Mouse (Mus musculus) limb, embryonic 14.5 days (tissue): Measurements from ENCODE around the gene Minpp1. TPM values are rescaled to one million over a fixed set of nuclear protein-coding genes. Genes with fewer than 3 reads are reported as not detected.
A peak's percentile ranks its signal among the peaks of the same experiment; 100 is the strongest.

ENCODE experiments used
- ATAC-seq: fragments of 200-750 bp; cut with Nextera tagmentation; 2 replicates; pipeline ENCODE4 v1.8.0; 2017; ENCODE audit warnings: low read depth, moderate number of reproducible peaks, moderate TSS enrichment; ENCODE audit not compliant: low FRiP score
- DNase-seq: peaks from one replicate; pipeline ENCODE4 v3.0.0-alpha.2; 2015; ENCODE audit warnings: low spot score
- H3K27ac ChIP-seq: fragments of 300-500 bp; sonication (generic); replicated peaks from 2 replicates; pipeline ENCODE4 v1.5.1; 2014; ENCODE audit warnings: low read depth, mild to moderate bottlenecking, low read length, moderate library complexity, mixed read lengths
- H3K27me3 ChIP-seq: fragments of 300-500 bp; sonication (generic); 2 replicates; pipeline ENCODE4 v1.6.1; 2014; ENCODE audit warnings: low read length, mixed read lengths; ENCODE audit not compliant: control insufficient read depth, insufficient read depth
- H3K36me3 ChIP-seq: fragments of 300-500 bp; sonication (generic); 2 replicates; pipeline ENCODE4 v1.6.1; 2014; ENCODE audit warnings: mild to moderate bottlenecking, low read length, moderate library complexity, mixed read lengths; ENCODE audit not compliant: control insufficient read depth, insufficient read depth
- H3K4me1 ChIP-seq: fragments of 300-500 bp; sonication (generic); 2 replicates; pipeline ENCODE4 v1.6.1; 2014; ENCODE audit warnings: antibody characterized with exemption, low read length, mixed read lengths; ENCODE audit not compliant: control insufficient read depth, insufficient read depth
- H3K4me2 ChIP-seq: fragments of 300-500 bp; sonication (generic); replicated peaks from 2 replicates; pipeline ENCODE4 v1.6.1; 2014; ENCODE audit warnings: low read depth, mild to moderate bottlenecking, low read length, moderate library complexity; ENCODE audit not compliant: severe bottlenecking
- H3K4me3 ChIP-seq: fragments of 300-500 bp; sonication (generic); replicated peaks from 2 replicates; pipeline ENCODE4 v1.5.1; 2014; ENCODE audit warnings: low read length
- H3K9ac ChIP-seq: fragments of 300-500 bp; sonication (generic); 2 replicates; pipeline ENCODE4 v1.6.1; 2014; ENCODE audit warnings: mild to moderate bottlenecking, low read depth, low read length, moderate library complexity; ENCODE audit not compliant: severe bottlenecking
- H3K9me3 ChIP-seq: fragments of 300-500 bp; sonication (generic); 2 replicates; pipeline ENCODE4 v1.6.1; 2016; ENCODE audit warnings: low read length; ENCODE audit not compliant: control insufficient read depth
- POLR2A ChIP-seq: fragments of 200-500 bp; IDR thresholded peaks from 2 replicates; pipeline ENCODE4 v1.8.0; 2012; ENCODE audit warnings: inconsistent platforms, mild to moderate bottlenecking, moderate library complexity, borderline replicate concordance; ENCODE audit not compliant: insufficient read depth, insufficient read length; ENCODE audit errors: extremely low read depth
- WGBS: fragments of 180-500 bp; shearing (Covaris S2); extraction: QIAGEN DNeasy Blood & Tissue Kit; methylation state at CpG from one replicate; pipeline ENCODE4 v1.1.7; 2014; 5-methylcytosine and 5-hydroxymethylcytosine counted together
- polyA plus RNA-seq, 2 experiments: library from polyadenylated mRNA; depleted of rRNA in 1 of 2; stranded (reverse) in 1 of 2; unstranded in 1 of 2; fragments of >200 nt; fragmentation: Nextera tagmentation in 1 of 2; extraction: Ambion mirVana in 1 of 2; gene quantifications; 2 replicates each; pipeline versions ENCODE4 v1.2.1 to v1.2.3; 2012 to 2014

The Minpp1 gene
- polyA plus RNA-seq, 2 experiments: 40.8 to 64.8 TPM

DNA sequence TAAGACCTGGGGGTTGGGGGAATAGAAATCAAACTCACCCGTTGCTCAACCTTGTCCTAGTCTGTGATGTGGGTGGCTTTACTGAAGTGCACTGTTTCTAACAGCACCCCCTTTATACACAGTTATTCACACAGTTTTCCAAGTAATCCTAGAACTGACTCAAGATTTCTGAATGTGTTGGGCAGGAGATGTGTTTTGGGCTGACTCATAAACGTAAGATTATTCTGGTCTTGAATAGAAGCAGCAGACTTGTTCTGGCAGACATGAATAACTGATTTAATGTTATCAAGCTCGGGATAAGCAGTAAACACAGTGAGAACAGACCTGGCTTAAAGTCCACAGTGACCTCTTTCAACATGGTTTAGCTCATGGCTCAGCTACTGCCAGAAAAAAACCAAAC lies 65.9 kb downstream of the Minpp1 start:
- no peak for DNase-seq
- Histone ChIP-seq H3K36me3 (no peaks in the 10 kb centered on the region), H3K4me3 (no peak overlapping the region), H3K27ac (no peak overlapping the region), H3K9me3 (no peaks in the 10 kb centered on the region), H3K4me2 (no peak overlapping the region), H3K27me3 (no peaks in the 10 kb centered on the region), H3K4me1 (peaks cover 20% of the 10 kb centered on the region), H3K9ac (no peak overlapping the region)
- no peak for ATAC-seq
- TF ChIP-seq POLR2A: no peak
- WGBS: 41% methylated on average over 3 of the region's 3 CpGs

DNA sequence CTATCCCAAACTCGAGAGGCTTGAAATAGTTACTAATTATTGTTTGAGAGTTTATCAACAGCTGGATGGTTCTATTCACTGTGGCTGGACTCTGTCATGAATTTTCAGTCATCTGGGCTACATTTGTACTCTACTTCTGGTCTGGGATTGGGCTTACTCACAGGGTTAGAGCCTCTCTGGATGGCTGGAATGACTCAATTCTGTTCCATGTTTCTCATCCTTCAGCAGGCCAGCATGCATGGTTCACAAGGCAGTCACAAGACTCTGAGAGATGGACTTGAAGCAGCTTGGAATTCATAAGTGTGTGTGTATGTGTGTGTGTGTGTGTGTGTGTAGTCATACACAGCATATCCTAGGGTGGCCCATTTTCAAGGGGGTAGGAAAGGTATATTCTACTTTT lies 66.5 kb downstream of the Minpp1 start:
- Histone ChIP-seq H3K4me3 (no peak overlapping the region), H3K9me3 (no peaks in the 10 kb centered on the region), H3K9ac (no peak overlapping the region), H3K36me3 (no peaks in the 10 kb centered on the region), H3K27ac (no peak overlapping the region), H3K27me3 (no peaks in the 10 kb centered on the region), H3K4me2 (no peak overlapping the region), H3K4me1 (peaks cover 20% of the 10 kb centered on the region)
- ATAC-seq: no peak
- 75% methylated on average over 1 of the region's 1 CpGs for WGBS
- TF ChIP-seq POLR2A: no peak
- DNase-seq: no peak

- Histone ChIP-seq H3K27me3 (no peaks in the 10 kb centered on the region), H3K4me1 (peaks cover 20% of the 10 kb centered on the region), H3K9ac (no peak overlapping the region), H3K4me3 (no peak overlapping the region), H3K4me2 (no peak overlapping the region), H3K36me3 (no peaks in the 10 kb centered on the region), H3K27ac (no peak overlapping the region), H3K9me3 (no peaks in the 10 kb centered on the region)
- 69% methylated on average over 3 of the region's 3 CpGs for WGBS
- no peak for TF ChIP-seq POLR2A
- no peak for ATAC-seq
- no peak for DNase-seq
Measured at GRCm38 (mm10) chr19:32553310-32553709, 67.7 kb downstream of the Minpp1 start.

GRCm38 (mm10) chr19:32555257-32555656 lies 69.7 kb downstream of the Minpp1 start:
- TF ChIP-seq POLR2A: no peak
- Histone ChIP-seq H3K4me2 (no peak overlapping the region), H3K27me3 (no peaks in the 10 kb centered on the region), H3K9me3 (no peaks in the 10 kb centered on the region), H3K27ac (peak overlapping the region; percentile 73), H3K9ac (no peak overlapping the region), H3K36me3 (no peaks in the 10 kb centered on the region), H3K4me1 (peaks cover 18% of the 10 kb centered on the region), H3K4me3 (no peak overlapping the region)
- 14% methylated on average over 3 of the region's 3 CpGs for WGBS
- peak; percentile 73 for DNase-seq
- peak; percentile 76 for ATAC-seq

Other genes starting within 250 kb of the Minpp1 start
- 20.4 and 20.8 TPM in 2 replicates for gene Sgms1, start 96.1 kb upstream of the Minpp1 start, polyA plus RNA-seq (2012; rRNA removed)
- 33.9 and 36.8 TPM in 2 replicates for gene Sgms1, start 96.1 kb upstream of the Minpp1 start, polyA plus RNA-seq (2014; fragmentation: Nextera tagmentation; extraction: Ambion mirVana)
- 25.4 and 47.7 TPM in 2 replicates for gene Rpl9-ps6, start 19.2 kb upstream of the Minpp1 start, polyA plus RNA-seq (2012; rRNA removed)
- gene Rpl9-ps6, start 19.2 kb upstream of the Minpp1 start, polyA plus RNA-seq (2014; fragmentation: Nextera tagmentation; extraction: Ambion mirVana): 138 and 162 TPM in 2 replicates
- 61.1 and 62.0 TPM in 2 replicates for gene Papss2, start 110.0 kb downstream of the Minpp1 start, polyA plus RNA-seq (2012; rRNA removed)
- gene Papss2, start 110.0 kb downstream of the Minpp1 start, polyA plus RNA-seq (2014; fragmentation: Nextera tagmentation; extraction: Ambion mirVana): 48.2 and 51.1 TPM in 2 replicates